Mouse (Mus musculus) midbrain, embryonic 14.5 days (tissue): ENCODE results near the gene Cenps. TPM values are rescaled to one million over a fixed set of nuclear protein-coding genes. Genes with fewer than 3 reads are reported as not detected.

ENCODE experiments used
- ATAC-seq: fragments of 200-750 bp; cut with Nextera tagmentation; 2 replicates; pipeline ENCODE4 v1.8.0; 2017; ENCODE audit warnings: moderate number of reproducible peaks, moderate library complexity; ENCODE audit not compliant: low FRiP score, low TSS enrichment
- DNase-seq: peaks from one replicate; pipeline ENCODE4 v3.0.0-alpha.2; 2015
- H3K27ac ChIP-seq: fragments of 300-500 bp; sonication (generic); replicated peaks from 2 replicates; pipeline ENCODE4 v1.5.1; 2014; ENCODE audit warnings: mild to moderate bottlenecking, low read depth, low read length, moderate library complexity
- H3K27me3 ChIP-seq: fragments of 300-500 bp; sonication (generic); 2 replicates; pipeline ENCODE4 v1.6.1; 2014; ENCODE audit warnings: low read length, control low read depth, mixed read lengths; ENCODE audit not compliant: control insufficient read depth, insufficient read depth
- H3K36me3 ChIP-seq: fragments of 300-500 bp; sonication (generic); 2 replicates; pipeline ENCODE4 v1.6.1; 2014; ENCODE audit warnings: low read length, control low read depth; ENCODE audit not compliant: control insufficient read depth, insufficient read depth
- H3K4me1 ChIP-seq: fragments of 300-500 bp; sonication (generic); 2 replicates; pipeline ENCODE4 v1.6.1; 2014; ENCODE audit warnings: mild to moderate bottlenecking, antibody characterized with exemption, low read length, control low read depth; ENCODE audit not compliant: control insufficient read depth, insufficient read depth
- H3K4me2 ChIP-seq: fragments of 300-500 bp; sonication (generic); 2 replicates; pipeline ENCODE4 v1.6.1; 2014; ENCODE audit warnings: mild to moderate bottlenecking, low read length, moderate library complexity
- H3K4me3 ChIP-seq: fragments of 300-500 bp; sonication (generic); replicated peaks from 2 replicates; pipeline ENCODE4 v1.5.1; 2014; ENCODE audit warnings: low read depth, low read length
- H3K9ac ChIP-seq: fragments of 300-500 bp; sonication (generic); replicated peaks from 2 replicates; pipeline ENCODE4 v1.6.1; 2014; ENCODE audit warnings: mild to moderate bottlenecking, low read length, moderate library complexity
- H3K9me3 ChIP-seq: fragments of 300-500 bp; sonication (generic); 2 replicates; pipeline ENCODE4 v1.6.1; 2016; ENCODE audit warnings: low read length, control low read depth, mixed read lengths; ENCODE audit not compliant: control insufficient read depth
- WGBS: fragments of 180-500 bp; shearing (Covaris S2); extraction: QIAGEN DNeasy Blood & Tissue Kit; methylation state at CpG from one replicate; pipeline ENCODE4 v1.1.7; 2014; 5-methylcytosine and 5-hydroxymethylcytosine counted together
- polyA plus RNA-seq: library from polyadenylated mRNA; unstranded; fragments of >200 nt; fragmentation: Nextera tagmentation; extraction: Ambion mirVana; gene quantifications from 2 replicates; pipeline ENCODE4 v1.2.1, GENCODE M21; 2014

Gene Cenps
- 16.9 and 20.2 TPM in 2 replicates for polyA plus RNA-seq

- Histone ChIP-seq H3K4me3 (peak within 1 kb of the TSS; percentile 45), H3K4me1 (no peaks in the 10 kb centered on the region), H3K9me3 (no peaks in the 10 kb centered on the region), H3K9ac (peak within 1 kb of the TSS; percentile 65), H3K4me2 (peak within 1 kb of the TSS; percentile 66), H3K27ac (peak within 1 kb of the TSS; percentile 67), H3K36me3 (no peaks in the 10 kb centered on the region), H3K27me3 (no peaks in the 10 kb centered on the region)
- ATAC-seq (peak; percentile 90), DNase-seq (peak; percentile 97)
- under 1% methylated on average over 68 of the region's 68 CpGs for WGBS
Observed at GRCm38 (mm10) chr4:149136982-149137770, at the start of gene Cenps. Gene Cenps (minus strand): TSS chr4:149137629.

- Histone ChIP-seq H3K27me3 (no peaks in the 10 kb centered on the region), H3K27ac (no peak overlapping the region), H3K9ac (no peak overlapping the region), H3K36me3 (peaks cover 98% of the 10 kb centered on the region), H3K9me3 (no peaks in the 10 kb centered on the region), H3K4me1 (no peaks in the 10 kb centered on the region), H3K4me3 (no peak overlapping the region), H3K4me2 (no peak overlapping the region)
- WGBS, result 60% methylated on average over 4 of the region's 4 CpGs
- ATAC-seq (no peak), DNase-seq (peak; percentile 45)
Observed at GRCm38 (mm10) chr4:149182755-149183154, 45.3 kb upstream of the Cenps start.

GRCm38 (mm10) chr4:149182192-149182591 is 44.8 kb upstream of the Cenps start:
- Histone ChIP-seq H3K9me3 (no peaks in the 10 kb centered on the region), H3K36me3 (peaks cover 93% of the 10 kb centered on the region), H3K4me2 (no peak overlapping the region), H3K9ac (no peak overlapping the region), H3K27me3 (no peaks in the 10 kb centered on the region), H3K4me3 (no peak overlapping the region), H3K27ac (no peak overlapping the region), H3K4me1 (no peaks in the 10 kb centered on the region)
- ATAC-seq (no peak), DNase-seq (no peak)
- 93% methylated on average over 7 of the region's 7 CpGs for WGBS

- Histone ChIP-seq H3K36me3 (peaks cover 88% of the 10 kb centered on the region), H3K4me3 (no peak overlapping the region), H3K9me3 (no peaks in the 10 kb centered on the region), H3K27me3 (no peaks in the 10 kb centered on the region), H3K4me1 (no peaks in the 10 kb centered on the region), H3K27ac (no peak overlapping the region), H3K9ac (no peak overlapping the region), H3K4me2 (no peak overlapping the region)
- no peak for DNase-seq
- WGBS, result 51% methylated on average over 4 of the region's 4 CpGs
- ATAC-seq, result no peak
Observed at GRCm38 (mm10) chr4:149179573-149179972, 42.1 kb upstream of the Cenps start.

GRCm38 (mm10) chr4:149179160-149179559 is 41.7 kb upstream of the Cenps start:
- Histone ChIP-seq H3K9ac (no peak overlapping the region), H3K9me3 (no peaks in the 10 kb centered on the region), H3K27me3 (no peaks in the 10 kb centered on the region), H3K4me3 (no peak overlapping the region), H3K36me3 (peaks cover 84% of the 10 kb centered on the region), H3K4me2 (no peak overlapping the region), H3K4me1 (no peaks in the 10 kb centered on the region), H3K27ac (no peak overlapping the region)
- ATAC-seq, result no peak
- 87% methylated on average over 7 of the region's 7 CpGs for WGBS
- DNase-seq, result no peak

GRCm38 (mm10) chr4:149178328-149178727 is 40.9 kb upstream of the Cenps start:
- Histone ChIP-seq H3K9me3 (no peaks in the 10 kb centered on the region), H3K4me2 (no peak overlapping the region), H3K4me3 (no peak overlapping the region), H3K27me3 (no peaks in the 10 kb centered on the region), H3K36me3 (peaks cover 75% of the 10 kb centered on the region), H3K9ac (no peak overlapping the region), H3K27ac (no peak overlapping the region), H3K4me1 (no peaks in the 10 kb centered on the region)
- 75% methylated on average over 7 of the region's 7 CpGs for WGBS
- no peak for ATAC-seq
- DNase-seq, result no peak

GRCm38 (mm10) chr4:149177046-149177445 is 39.6 kb upstream of the Cenps start:
- Histone ChIP-seq H3K4me1 (no peaks in the 10 kb centered on the region), H3K27me3 (no peaks in the 10 kb centered on the region), H3K4me2 (no peak overlapping the region), H3K4me3 (no peak overlapping the region), H3K27ac (no peak overlapping the region), H3K9me3 (no peaks in the 10 kb centered on the region), H3K9ac (no peak overlapping the region), H3K36me3 (peaks cover 62% of the 10 kb centered on the region)
- WGBS, result 46% methylated on average over 5 of the region's 5 CpGs
- no peak for DNase-seq
- no peak for ATAC-seq

GRCm38 (mm10) chr4:149176645-149177044 is 39.2 kb upstream of the Cenps start:
- Histone ChIP-seq H3K9ac (no peak overlapping the region), H3K27me3 (no peaks in the 10 kb centered on the region), H3K9me3 (no peaks in the 10 kb centered on the region), H3K27ac (no peak overlapping the region), H3K4me3 (no peak overlapping the region), H3K4me1 (no peaks in the 10 kb centered on the region), H3K36me3 (peaks cover 58% of the 10 kb centered on the region), H3K4me2 (no peak overlapping the region)
- DNase-seq (peak; percentile 11), ATAC-seq (no peak)
- 83% methylated on average over 6 of the region's 6 CpGs for WGBS

GRCm38 (mm10) chr4:149173661-149174060 is 36.2 kb upstream of the Cenps start:
- H3K4me3 ChIP-seq, result no peak overlapping the region
- WGBS, result 93% methylated on average over 6 of the region's 6 CpGs
- H3K27ac ChIP-seq, result no peak overlapping the region

More at GRCm38 (mm10) chr4:149173661-149174060, 36.2 kb upstream of the Cenps start:
- ATAC-seq (no peak), DNase-seq (no peak)
- Histone ChIP-seq H3K36me3 (peaks cover 29% of the 10 kb centered on the region), H3K4me2 (no peak overlapping the region), H3K9ac (no peak overlapping the region), H3K27me3 (no peaks in the 10 kb centered on the region), H3K9me3 (no peaks in the 10 kb centered on the region), H3K4me1 (no peaks in the 10 kb centered on the region)
